In genomic region chr2:30816383-30816782, GRCm38 (mm10) we compare ENCODE assay signal across 25 mouse cellular contexts. TPM values are rescaled to one million over a fixed set of nuclear protein-coding genes. Genes with fewer than 3 reads are reported as not detected.
A peak's percentile ranks its signal among the peaks of the same experiment; 100 is the strongest.
DNase-seq lines count a peak whose midpoint lies in the region; ATAC-seq and TF ChIP-seq lines count a peak whose summit lies in the region.
"Had no signal": no experiment of that assay in that cellular context is flagged by ENCODE, and none has a peak within 500 bp of the region (broad histone marks: within the 10 kb centered on the region; RNA-seq: fewer than 3 reads in every experiment).

No protein-coding gene starts in this region.

- 100% methylated on average over 1 of the region's 1 CpGs for WGBS in liver, embryonic 11.5 days

- no peak overlapping the region for H3K9ac ChIP-seq in ES-E14 (ENCODE audit: insufficient read depth, low read depth, low read length, poor library complexity, severe bottlenecking)
- no peak overlapping the region for H3K9ac ChIP-seq in liver, embryonic 11.5 days (ENCODE audit: low read depth, low read length)

- in situ Hi-C loops in ES-E14 (cut with MboI; ENCODE audit: low sequenced_read_pairs in 2 of 2, unreplicated experiment in 2 of 2), result no loop called here

- H3K27me3 ChIP-seq in E14TG2a.4 (ENCODE audit: insufficient read depth, low read length), result no peaks in the 10 kb centered on the region
- no peaks in the 10 kb centered on the region for H3K27me3 ChIP-seq in liver, embryonic 11.5 days (replicated peaks; ENCODE audit: control insufficient read depth, insufficient read depth, low read length)
- H3K27me3 ChIP-seq: CH12.LX, Patski had no signal

- DNase-seq in ES-E14 (ENCODE audit: low read depth, low spot score) (no peak), R1 (ENCODE audit: low read depth, low spot score) (peak; percentile 50)
- DNase-seq in urinary bladder, postnatal 4 days (ENCODE audit: low spot score in 2 of 2), result no peak
- DNase-seq in liver, embryonic 11.5 days (ENCODE audit: low spot score), result no peak
- DNase-seq in thymus, postnatal 14 days, result no peak
- DNase-seq: adrenal gland, adult 2 months; adrenal gland, adult 8-10 months; adrenal gland, postnatal 10 days; adrenal gland, postnatal 14 days; adrenal gland, postnatal 25 days; adrenal gland, postnatal 36 days; B cell, adult 2 months; cerebellum, adult 11 months; cerebellum, adult 11-12 months; cerebellum, adult 18-20 months; cerebellum, adult 2 months; cerebellum, adult 8-10 months; cerebellum, adult 9-10 months had no signal

- H3K36me3 ChIP-seq in E14TG2a.4 (ENCODE audit: insufficient read depth, low read length) (peaks cover 93% of the 10 kb centered on the region), ES-E14 (ENCODE audit: control insufficient read depth, insufficient read depth, low read length, poor library complexity, severe bottlenecking) (peaks cover 50% of the 10 kb centered on the region)
- H3K36me3 ChIP-seq in liver, embryonic 11.5 days (ENCODE audit: control insufficient read depth, insufficient read depth, low read length), result peaks cover 58% of the 10 kb centered on the region

- TF ChIP-seq CTCF in E14TG2a.4 (conservative IDR thresholded peaks at IDR 0.05; ENCODE audit: low read length), result no peak

- H3K9me3 ChIP-seq in E14TG2a.4 (ENCODE audit: low read length) (peaks cover 11% of the 10 kb centered on the region), ES-E14 (ENCODE audit: control insufficient read depth, insufficient read depth, low read depth, low read length) (no peaks in the 10 kb centered on the region)
- no peaks in the 10 kb centered on the region for H3K9me3 ChIP-seq in liver, embryonic 11.5 days (ENCODE audit: control insufficient read depth, low read length)

- H3K4me3 ChIP-seq in E14TG2a.4 (replicated peaks; ENCODE audit: low read length) (peak overlapping the region; percentile 24; the same call in 1 of the 2 replicates), ES-E14 (ENCODE audit: insufficient read depth in 1 of 2, low read depth in 1 of 2, low read length in 2 of 2, poor library complexity in 1 of 2, severe bottlenecking in 1 of 2) (no peak overlapping the region)
- no peak overlapping the region for H3K4me3 ChIP-seq in liver, embryonic 11.5 days (ENCODE audit: low read depth, low read length)

- H3K4me2 ChIP-seq in liver, embryonic 11.5 days, result no peak overlapping the region

- ATAC-seq in liver, embryonic 11.5 days (replicated peaks; ENCODE audit: low FRiP score), result no peak
- ATAC-seq: activated CD4-positive, CD25-positive, alpha-beta regulatory T cell, adult 4 months; CD4-positive, CD25-positive, alpha-beta regulatory T cell, adult 4 months; Patski had no signal

- H3K27ac ChIP-seq in ES-E14 (ENCODE audit: insufficient read depth, low read depth, low read length, poor library complexity, severe bottlenecking), result 0 out of 2 replicates have a peak overlapping the region, but pooled peaks have one; percentile 35
- no peak overlapping the region for H3K27ac ChIP-seq in liver, embryonic 11.5 days (ENCODE audit: low read depth, low read length)

- H3K4me1 ChIP-seq in E14TG2a.4 (replicated peaks; ENCODE audit: low read depth, low read length) (peaks cover 78% of the 10 kb centered on the region), ES-E14 (ENCODE audit: control insufficient read depth in 2 of 2, insufficient read depth in 2 of 2, low read length in 2 of 2, poor library complexity in 1 of 2) (peaks cover 3 to 26% of the 10 kb centered on the region in 2 experiments; a peak in 3 of 4 replicates)
- H3K4me1 ChIP-seq in liver, embryonic 11.5 days (replicated peaks; ENCODE audit: control insufficient read depth, insufficient read depth, low read length), result no peaks in the 10 kb centered on the region

TF ChIP-seq in ES-E14, 5 proteins besides CTCF, POLR2A, EP300 and RAD21:
- TF ChIP-seq CHD2 (IDR thresholded peaks at IDR 0.05; ENCODE audit: low read depth, low read length) (no peak), ZC3H11A (IDR thresholded peaks at IDR 0.05; ENCODE audit: borderline replicate concordance, low read depth, low read length) (no peak), HCFC1 (IDR thresholded peaks at IDR 0.05; ENCODE audit: borderline replicate concordance, insufficient read depth, low read length) (no peak), MAFK (IDR thresholded peaks at IDR 0.05; ENCODE audit: insufficient read depth, low read depth, low read length) (no peak), ZNF384 (IDR thresholded peaks at IDR 0.05; ENCODE audit: low read depth, low read length) (no peak)

RNA-seq across cellular contexts. Expression of gene Ntmt1, which starts 8.8 kb away (rescaled TPM):
- 47.3 and 55.2 TPM in 2 replicates for total RNA-seq in ES-E14 (2012; rRNA removed)
- polyA plus RNA-seq in liver, embryonic 11.5 days (2014; fragmentation: Nextera tagmentation; extraction: Ambion mirVana), result 75.9 and 85.2 TPM in 2 replicates

RNA-seq across cellular contexts. Expression of gene 1700001O22Rik, which starts 12.9 kb away (rescaled TPM):
- total RNA-seq in ES-E14 (2012; rRNA removed), result 1.9 and 2.6 TPM in 2 replicates
- polyA plus RNA-seq in liver, embryonic 11.5 days (2014; fragmentation: Nextera tagmentation; extraction: Ambion mirVana), result 0.40 and 0.75 TPM in 2 replicates
- total RNA-seq: CH12.LX had no signal
- polyA plus RNA-seq: G1E had no signal

RNA-seq across cellular contexts. Expression of gene Asb6, which starts 13.8 kb away (rescaled TPM):
- 73.6 and 88.1 TPM in 2 replicates for total RNA-seq in ES-E14 (2012; rRNA removed)
- 44.2 and 45.6 TPM in 2 replicates for polyA plus RNA-seq in liver, embryonic 11.5 days (2014; fragmentation: Nextera tagmentation; extraction: Ambion mirVana)

RNA-seq across cellular contexts. Expression of gene Prrx2, which starts 18.4 kb away (rescaled TPM):
- 8.7 and 16.2 TPM in 2 replicates for total RNA-seq in ES-E14 (2012; rRNA removed)
- 8.2 and 9.4 TPM in 2 replicates for polyA plus RNA-seq in liver, embryonic 11.5 days (2014; fragmentation: Nextera tagmentation; extraction: Ambion mirVana)
- total RNA-seq: CH12.LX, G1E, MEL had no signal
- polyA plus RNA-seq: activated CD4-positive, CD25-positive, alpha-beta regulatory T cell, adult 4 months; CD4-positive, CD25-positive, alpha-beta regulatory T cell, adult 4 months; G1E had no signal
